Mouse (Mus musculus) liver, embryonic 14.5 days (tissue): ENCODE results near the gene Rftn1.

ENCODE experiments used
- CTCF ChIP-seq: IDR thresholded peaks from 2 replicates; pipeline ENCODE4 v1.5.1; 2016; ENCODE audit warnings: antibody characterized with exemption, low read depth, control low read depth
- EP300 ChIP-seq: IDR thresholded peaks from 2 replicates; pipeline ENCODE4 v1.6.1; 2016; ENCODE audit warnings: antibody characterized with exemption, low read depth

DNA sequence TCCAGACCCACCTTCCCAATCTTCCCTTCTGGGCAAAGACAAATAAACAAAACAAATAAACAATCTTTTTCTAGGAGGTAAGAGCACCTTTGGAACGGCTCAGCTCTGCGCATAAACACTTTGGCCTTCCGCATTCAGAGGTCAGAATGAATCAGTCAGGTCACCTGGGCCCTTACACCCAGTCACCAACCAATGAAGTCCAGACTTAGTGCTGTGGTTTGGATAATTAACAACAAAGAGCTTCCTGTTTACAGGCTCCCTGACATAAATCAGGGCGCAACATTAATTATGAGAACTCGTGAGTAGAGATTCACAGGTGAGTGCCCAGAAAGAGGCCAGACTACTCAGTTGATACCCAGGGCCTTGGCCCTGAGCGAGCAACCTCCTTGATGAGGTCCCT is 194.4 kb downstream of the Rftn1 start:
- TF ChIP-seq CTCF (no peak), EP300 (no peak)
